Mouse (Mus musculus): ENCODE data around the gene Cs. TPM values are rescaled to one million over a fixed set of nuclear protein-coding genes. Genes with fewer than 3 reads are reported as not detected.

Gene Cs
- total and polyA plus RNA-seq, 3 experiments, result 947 to 1,148 (median 1,091) TPM

DNA sequence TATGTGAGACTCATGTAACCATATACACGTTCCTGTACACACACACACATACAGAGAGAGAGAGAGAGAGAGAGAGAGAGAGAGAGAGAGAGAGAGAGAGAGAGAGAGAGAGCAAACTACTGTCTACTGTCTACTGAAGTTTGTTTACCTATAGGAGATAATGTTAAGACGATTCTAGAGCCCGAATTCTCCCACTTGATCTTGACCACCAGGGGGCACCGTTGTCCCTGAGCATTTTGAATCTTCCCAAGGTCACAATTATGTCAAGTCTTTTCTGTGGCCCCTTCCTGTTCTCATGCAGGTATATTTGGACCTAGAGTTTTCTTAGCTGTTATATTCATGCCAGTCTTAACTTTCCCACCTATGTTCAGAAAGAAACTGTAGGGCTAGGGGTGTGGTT lies 2.0 kb upstream of the Cs start:
- intact Hi-C loops (cut with DNase I), result loop anchor here (1.0 to 5.0 kb wide), 4 partner anchors 23 to 199 kb away; partner anchors contain the start of gene Ankrd52
- peak; percentile 76 to 82 for DNase-seq
- Histone ChIP-seq H3K36me3 (ENCODE audit: control insufficient read depth, insufficient read depth, low read length) (peaks cover 19% of the 10 kb centered on the region), H3K9ac (ENCODE audit: low read depth, low read length) (no peak overlapping the region), H3K27ac (peak overlapping the region; percentile 90), H3K4me1 (ENCODE audit: control insufficient read depth, insufficient read depth, low read length) (peaks cover 10% of the 10 kb centered on the region), H3K4me3 (no peak overlapping the region), H3K27me3 (ENCODE audit: control insufficient read depth, insufficient read depth, low read length) (no peaks in the 10 kb centered on the region), H3K79me2 (replicated peaks; ENCODE audit: control insufficient read depth, insufficient read depth, low read length) (peaks cover 6% of the 10 kb centered on the region)
- WGBS, result 5% methylated on average over 4 of the region's 4 CpGs
- TF ChIP-seq CTCF (IDR thresholded peaks at IDR 0.05) (peak; percentile 81), POLR2A (IDR thresholded peaks at IDR 0.05; ENCODE audit: insufficient read depth, low read depth, low read length) (0 out of 2 replicates have a peak, but pooled peaks have one; percentile 17), EP300 (IDR thresholded peaks at IDR 0.05; ENCODE audit: insufficient read depth, low read depth, low read length) (peak; percentile 70; the same call in 1 of the 2 replicates)

DNA sequence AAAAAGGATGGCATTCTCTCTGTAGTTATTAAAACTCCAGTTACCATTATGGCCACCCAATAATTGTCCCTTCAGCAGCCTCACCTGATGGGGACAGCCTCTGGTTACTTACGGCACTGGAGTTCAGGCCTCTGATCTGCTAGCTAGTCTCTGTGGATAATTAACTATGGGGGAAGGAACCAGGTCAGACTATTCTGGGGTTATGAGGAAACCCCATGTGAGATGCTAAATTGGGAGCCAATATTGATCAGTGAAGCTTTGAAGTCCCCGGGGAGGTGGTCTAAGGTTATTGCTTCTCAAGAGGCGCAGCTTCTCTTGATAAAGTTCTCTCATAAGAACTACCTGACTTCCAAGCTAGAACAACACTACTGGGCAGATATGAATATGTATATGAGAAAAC lies 1.3 kb upstream of the Cs start:
- Histone ChIP-seq H3K27ac (peak overlapping the region; percentile 90), H3K79me2 (replicated peaks; ENCODE audit: control insufficient read depth, insufficient read depth, low read length) (peaks cover 7% of the 10 kb centered on the region), H3K4me3 (no peak overlapping the region), H3K4me1 (ENCODE audit: control insufficient read depth, insufficient read depth, low read length) (peaks cover 10% of the 10 kb centered on the region), H3K27me3 (ENCODE audit: control insufficient read depth, insufficient read depth, low read length) (no peaks in the 10 kb centered on the region), H3K36me3 (ENCODE audit: control insufficient read depth, insufficient read depth, low read length) (peaks cover 24% of the 10 kb centered on the region), H3K9ac (ENCODE audit: low read depth, low read length) (no peak overlapping the region)
- no peak for DNase-seq
- intact Hi-C loops (cut with DNase I), result loop anchor here (2.0 to 5.0 kb wide), 3 partner anchors 13 to 73 kb away; partner anchors contain the start of genes Ankrd52 and Cnpy2
- WGBS, result 89% methylated on average over 3 of the region's 3 CpGs
- TF ChIP-seq EP300 (IDR thresholded peaks at IDR 0.05; ENCODE audit: insufficient read depth, low read depth, low read length) (no peak), POLR2A (IDR thresholded peaks at IDR 0.05; ENCODE audit: insufficient read depth, low read depth, low read length) (no peak), CTCF (IDR thresholded peaks at IDR 0.05) (no peak)

DNA sequence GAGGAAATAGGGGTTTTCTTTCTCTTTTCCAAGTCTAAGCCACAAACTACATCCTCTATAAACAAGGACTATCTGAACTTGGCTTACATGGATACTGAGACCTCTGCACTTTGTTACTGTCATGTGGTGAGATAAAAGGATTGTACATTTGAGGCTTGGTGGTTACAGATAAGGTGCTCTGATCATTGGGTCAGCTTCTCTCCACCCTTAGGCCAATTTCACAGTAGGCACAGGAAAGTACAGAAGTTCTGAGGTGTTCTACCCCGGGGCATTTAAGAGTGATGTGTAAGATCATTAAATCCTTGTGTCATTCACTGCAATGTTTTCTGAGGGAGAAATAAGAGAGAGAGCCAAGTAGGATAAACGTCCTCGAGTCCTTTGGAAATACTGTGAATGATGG lies 937 bp upstream of the Cs start:
- Histone ChIP-seq H3K4me3 (no peak overlapping the region), H3K79me2 (replicated peaks; ENCODE audit: control insufficient read depth, insufficient read depth, low read length) (peaks cover 8% of the 10 kb centered on the region), H3K27ac (peak overlapping the region; percentile 90), H3K27me3 (ENCODE audit: control insufficient read depth, insufficient read depth, low read length) (no peaks in the 10 kb centered on the region), H3K36me3 (ENCODE audit: control insufficient read depth, insufficient read depth, low read length) (peaks cover 27% of the 10 kb centered on the region), H3K4me1 (ENCODE audit: control insufficient read depth, insufficient read depth, low read length) (peaks cover 10% of the 10 kb centered on the region), H3K9ac (ENCODE audit: low read depth, low read length) (no peak overlapping the region)
- no peak for DNase-seq
- no peak for TF ChIP-seq EP300 (IDR thresholded peaks at IDR 0.05; ENCODE audit: insufficient read depth, low read depth, low read length)
- no peak for TF ChIP-seq CTCF (IDR thresholded peaks at IDR 0.05)
- TF ChIP-seq POLR2A (IDR thresholded peaks at IDR 0.05; ENCODE audit: insufficient read depth, low read depth, low read length), result no peak
- intact Hi-C loops (cut with DNase I), result loop anchor here (2.0 to 5.0 kb wide), 3 partner anchors 14 to 72 kb away; partner anchors contain the start of genes Ankrd52 and Cnpy2
- WGBS, result 57% methylated on average over 3 of the region's 3 CpGs

DNA sequence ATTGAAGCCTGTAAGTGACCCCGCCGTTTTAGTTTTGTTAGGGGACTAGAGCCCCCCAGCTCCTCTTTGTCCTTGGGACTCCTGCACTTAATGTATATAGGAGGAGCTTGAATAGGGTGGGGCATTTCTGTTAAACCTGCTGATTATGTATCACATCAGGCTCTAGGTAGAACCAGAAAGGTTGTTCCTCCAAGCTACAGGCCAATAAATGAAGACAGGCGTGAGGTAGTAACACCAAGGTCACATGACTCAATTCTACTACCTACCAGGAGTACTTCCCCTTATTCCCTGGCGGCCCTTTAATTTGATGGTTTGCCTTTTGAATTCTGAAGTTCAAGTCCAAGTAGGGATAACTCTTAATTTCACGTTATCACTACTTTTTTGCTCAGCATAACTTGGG lies 881 bp downstream of the Cs start:
- no peak for DNase-seq
- intact Hi-C loops (cut with DNase I), result loop anchor here (5.0 kb wide), 1 partner anchor 39 kb away; the partner anchor contains the start of gene Ankrd52
- 4% methylated on average over 5 of the region's 5 CpGs for WGBS
- H3K79me2 ChIP-seq (replicated peaks; ENCODE audit: control insufficient read depth, insufficient read depth, low read length), result peaks cover 8% of the 10 kb centered on the region
- H3K36me3 ChIP-seq (ENCODE audit: control insufficient read depth, insufficient read depth, low read length), result peaks cover 36% of the 10 kb centered on the region
- peak overlapping the region; percentile 99 for H3K9ac ChIP-seq (ENCODE audit: low read depth, low read length)
- peaks cover 15% of the 10 kb centered on the region for H3K4me1 ChIP-seq (ENCODE audit: control insufficient read depth, insufficient read depth, low read length)
- H3K27me3 ChIP-seq (ENCODE audit: control insufficient read depth, insufficient read depth, low read length), result no peaks in the 10 kb centered on the region
- peak overlapping the region; percentile 90 for H3K27ac ChIP-seq
- TF ChIP-seq POLR2A (IDR thresholded peaks at IDR 0.05; ENCODE audit: insufficient read depth, low read depth, low read length) (no peak), EP300 (IDR thresholded peaks at IDR 0.05; ENCODE audit: insufficient read depth, low read depth, low read length) (no peak), CTCF (IDR thresholded peaks at IDR 0.05) (no peak)
- peak overlapping the region; percentile 71 for H3K4me3 ChIP-seq

DNA sequence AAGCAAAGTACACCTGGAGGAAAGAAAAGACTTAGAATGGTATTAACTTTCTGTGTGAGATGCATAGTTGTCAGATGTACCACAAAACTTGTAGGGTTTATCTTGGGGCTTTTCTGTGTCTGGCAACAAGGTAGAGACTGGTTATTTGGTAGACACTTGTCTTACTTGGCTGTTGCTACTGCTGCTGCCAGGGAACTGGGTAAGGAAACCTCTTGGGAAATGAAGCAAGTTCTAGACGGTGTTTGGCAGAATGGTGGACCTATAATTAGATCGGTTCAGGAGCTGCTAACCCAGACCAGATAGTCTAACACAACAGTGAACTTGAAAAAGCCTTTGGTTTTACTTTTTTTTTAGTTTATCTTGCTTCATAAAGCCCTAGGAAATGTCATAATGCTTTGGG lies 1.4 kb downstream of the Cs start:
- H3K4me3 ChIP-seq, result peak overlapping the region; percentile 71
- no peak for TF ChIP-seq EP300 (IDR thresholded peaks at IDR 0.05; ENCODE audit: insufficient read depth, low read depth, low read length)
- peaks cover 18% of the 10 kb centered on the region for H3K4me1 ChIP-seq (ENCODE audit: control insufficient read depth, insufficient read depth, low read length)
- no peaks in the 10 kb centered on the region for H3K27me3 ChIP-seq (ENCODE audit: control insufficient read depth, insufficient read depth, low read length)
- peak overlapping the region; percentile 90 for H3K27ac ChIP-seq
- WGBS, result 8% methylated on average over 2 of the region's 2 CpGs
- H3K9ac ChIP-seq (ENCODE audit: low read depth, low read length), result no peak overlapping the region; the same call in 1 of the 2 replicates
- H3K79me2 ChIP-seq (replicated peaks; ENCODE audit: control insufficient read depth, insufficient read depth, low read length), result peaks cover 8% of the 10 kb centered on the region
- intact Hi-C loops (cut with DNase I), result loop anchor here (5.0 kb wide), 1 partner anchor 38 kb away; the partner anchor contains the start of gene Ankrd52
- H3K36me3 ChIP-seq (ENCODE audit: control insufficient read depth, insufficient read depth, low read length), result peaks cover 41% of the 10 kb centered on the region
- peak in 1 of 2 experiments; percentile 34 for DNase-seq

DNA sequence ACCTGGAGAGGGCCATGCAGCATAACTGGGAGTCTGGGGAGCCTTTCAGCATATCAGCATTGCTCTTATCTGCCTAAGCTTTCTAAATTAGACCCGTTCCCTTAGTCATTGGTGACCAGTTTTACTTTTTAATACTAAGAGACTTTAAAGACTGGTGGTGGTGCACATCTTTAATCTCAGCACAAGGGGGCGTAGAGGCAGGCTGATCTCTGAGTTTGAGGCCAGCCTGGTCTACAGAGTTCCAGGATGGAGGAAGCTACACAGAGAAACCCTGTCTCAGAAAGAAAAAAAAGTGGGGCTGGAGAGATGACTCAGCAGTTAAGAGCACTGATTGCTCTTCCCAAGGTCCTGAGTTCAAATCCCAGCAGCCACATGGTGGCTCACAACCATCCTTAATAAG lies 2.7 kb downstream of the Cs start:
- Histone ChIP-seq H3K36me3 (ENCODE audit: control insufficient read depth, insufficient read depth, low read length) (peaks cover 46% of the 10 kb centered on the region), H3K4me3 (no peak overlapping the region), H3K27me3 (ENCODE audit: control insufficient read depth, insufficient read depth, low read length) (no peaks in the 10 kb centered on the region), H3K9ac (ENCODE audit: low read depth, low read length) (no peak overlapping the region; the same call in 1 of the 2 replicates), H3K4me1 (ENCODE audit: control insufficient read depth, insufficient read depth, low read length) (peaks cover 23% of the 10 kb centered on the region), H3K27ac (peak overlapping the region; percentile 90; the same call in 1 of the 2 replicates), H3K79me2 (replicated peaks; ENCODE audit: control insufficient read depth, insufficient read depth, low read length) (peaks cover 8% of the 10 kb centered on the region)
- intact Hi-C loops (cut with DNase I), result no loop called here
- TF ChIP-seq CTCF (IDR thresholded peaks at IDR 0.05) (peak; percentile 45), POLR2A (IDR thresholded peaks at IDR 0.05; ENCODE audit: insufficient read depth, low read depth, low read length) (no peak), EP300 (IDR thresholded peaks at IDR 0.05; ENCODE audit: insufficient read depth, low read depth, low read length) (no peak)
- 58% methylated on average over 2 of the region's 2 CpGs for WGBS
- no peak for DNase-seq
